ENCODE assay signal across 10 mouse cellular contexts in genomic region chr7:139434095-139434830, GRCm38 (mm10). TPM values are rescaled to one million over a fixed set of nuclear protein-coding genes. Genes with fewer than 3 reads are reported as not detected.
DNase-seq lines count a peak whose midpoint lies in the region; ATAC-seq and TF ChIP-seq lines count a peak whose summit lies in the region.
"Had no signal": no experiment of that assay in that cellular context is flagged by ENCODE, and none has a peak within 500 bp of the region (broad histone marks: within the 10 kb centered on the region; RNA-seq: fewer than 3 reads in every experiment).

No protein-coding gene starts in this region.

- H3K4me2 ChIP-seq in heart, postnatal 0 days (ENCODE audit: low read depth, low read length) = peak overlapping the region; percentile 33
- H3K4me2 ChIP-seq in forebrain, embryonic 11.5 days (ENCODE audit: low read depth, low read length, severe bottlenecking) = no peak overlapping the region

- 0 out of 2 replicates have a peak, but pooled peaks have one; percentile 7 for TF ChIP-seq CTCF in heart, postnatal 0 days (IDR thresholded peaks at IDR 0.05; ENCODE audit: low read depth)

- peak overlapping the region; percentile 71 for H3K27ac ChIP-seq in heart, postnatal 0 days (ENCODE audit: low read depth)
- no peak overlapping the region for H3K27ac ChIP-seq in forebrain, embryonic 11.5 days (ENCODE audit: low read depth, low read length)

- H3K4me1 ChIP-seq in heart, postnatal 0 days (ENCODE audit: control insufficient read depth, insufficient read depth) = peaks cover 39% of the 10 kb centered on the region
- H3K4me1 ChIP-seq in forebrain, embryonic 11.5 days (replicated peaks; ENCODE audit: control insufficient read depth, insufficient read depth, low read length) = no peaks in the 10 kb centered on the region

- peak; percentile 91 for ATAC-seq in heart, postnatal 0 days (ENCODE audit: insufficient read depth, low read depth)
- ATAC-seq in megakaryocyte, adult 5-6 weeks (ENCODE audit: poor library complexity, severe bottlenecking) = peak; percentile 30; the same call in 1 of the 2 replicates
- no peak for ATAC-seq in forebrain, embryonic 11.5 days (replicated peaks; ENCODE audit: low FRiP score)

- H3K4me3 ChIP-seq in heart, postnatal 0 days (ENCODE audit: low read depth, low read length) = no peak overlapping the region
- no peak overlapping the region for H3K4me3 ChIP-seq in forebrain, embryonic 11.5 days (ENCODE audit: low read depth, low read length)
- H3K4me3 ChIP-seq: erythroblast, embryonic 14.5 days had no signal

- H3K9ac ChIP-seq in heart, postnatal 0 days (replicated peaks; ENCODE audit: low read depth, low read length) = no peak overlapping the region
- no peak overlapping the region for H3K9ac ChIP-seq in forebrain, embryonic 11.5 days (ENCODE audit: low read length)

- H3K27me3 ChIP-seq in heart, postnatal 0 days (ENCODE audit: control insufficient read depth, insufficient read depth, low read length) = no peaks in the 10 kb centered on the region
- no peaks in the 10 kb centered on the region for H3K27me3 ChIP-seq in forebrain, embryonic 11.5 days (ENCODE audit: control insufficient read depth, insufficient read depth, low read length)
- H3K27me3 ChIP-seq: CH12.LX had no signal

- 5% methylated on average over 5 of the region's 5 CpGs for WGBS in heart, postnatal 0 days
- 87% methylated on average over 5 of the region's 5 CpGs for WGBS in forebrain, embryonic 11.5 days

- no peaks in the 10 kb centered on the region for H3K9me3 ChIP-seq in heart, postnatal 0 days (replicated peaks; ENCODE audit: control insufficient read depth, low read length)
- H3K9me3 ChIP-seq in forebrain, embryonic 11.5 days (ENCODE audit: control insufficient read depth, low read length) = no peaks in the 10 kb centered on the region

- 0 out of 2 replicates have a peak, but pooled peaks cover 3% of the 10 kb centered on the region for H3K36me3 ChIP-seq in heart, postnatal 0 days (replicated peaks; ENCODE audit: control insufficient read depth, insufficient read depth, low read length)
- H3K36me3 ChIP-seq in forebrain, embryonic 11.5 days (ENCODE audit: control insufficient read depth, insufficient read depth, low read length) = no peaks in the 10 kb centered on the region

- intact Hi-C loops in left cerebral cortex, postnatal 25 days (cut with DNase I) = loop anchor here (2.0 kb wide), 1 partner anchor 27 kb away; no protein-coding TSS in a partner anchor

- DNase-seq in cerebellum, postnatal 25 days = peak; percentile 11 to 49
- DNase-seq in cerebellum, adult 11 months = no peak
- peak; percentile 91 for DNase-seq in heart, postnatal 0 days (ENCODE audit: low spot score)
- DNase-seq in liver = peak; percentile 18
- DNase-seq in yolk sac, embryonic 10.5 days (ENCODE audit: low spot score) = no peak
- DNase-seq in forebrain, embryonic 11.5 days (ENCODE audit: low spot score) = no peak
- no peak for DNase-seq in left cerebral cortex, postnatal 25 days (ENCODE audit: low spot score in 2 of 2)

- TF ChIP-seq EP300 in heart, postnatal 0 days (IDR thresholded peaks at IDR 0.05; ENCODE audit: low read depth) = peak; percentile 95

RNA-seq across cellular contexts. Expression of gene Inpp5a, which starts 45.4 kb away (rescaled TPM):
- 43.4 and 44.1 TPM in 2 replicates for total RNA-seq in heart, postnatal 0 days (2014; rRNA removed; ENCODE audit: low replicate concordance)
- 57.9 and 65.2 TPM in 2 replicates for polyA plus RNA-seq in heart, postnatal 0 days (2015; fragmentation: Nextera tagmentation; extraction: Ambion mirVana)
- 11.4 and 11.9 TPM in 2 replicates for total RNA-seq in megakaryocyte, adult 5-6 weeks (2015)
- 7.6 and 10.5 TPM in 2 replicates for total RNA-seq in megakaryocyte, adult 5-6 weeks (2017)
- 22.4 and 23.7 TPM in 2 replicates for polyA plus RNA-seq in forebrain, embryonic 11.5 days (2014; fragmentation: Nextera tagmentation; extraction: Ambion mirVana)
- 10 to 100 TPM; 58.5 to 59.2 TPM for total RNA-seq in left cerebral cortex, postnatal 25 days (2021)

Comparison
In these comparisons a context has a peak if more than half of its experiments do, and no peak if none do; other contexts are left out.
1. DNase-seq: peak in cerebellum, postnatal 25 days (2 of 2), heart, postnatal 0 days (single experiment) and liver (single experiment); none in cerebellum, adult 11 months (single experiment), yolk sac, embryonic 10.5 days (single experiment), forebrain, embryonic 11.5 days (single experiment) and left cerebral cortex, postnatal 25 days (0 of 2).